Mouse (Mus musculus) limb, embryonic 10.5 days (tissue): ENCODE data around the gene Bpifb9b. TPM values are rescaled to one million over a fixed set of nuclear protein-coding genes. Genes with fewer than 3 reads are reported as not detected.
A peak's percentile ranks its signal among the peaks of the same experiment; 100 is the strongest.
"Not testable (repeated sequence)": the region's sequence is repeated elsewhere in the genome, so short reads cannot be mapped to it uniquely, and the experiment has no call there.

Experiments used
- DNase-seq: peaks from one replicate; pipeline ENCODE4 v3.0.0-alpha.2; 2017; ENCODE audit warnings: low spot score
- H3K27ac ChIP-seq: fragments of 300-500 bp; sonication (generic); 2 replicates; pipeline ENCODE4 v1.5.1; 2016; ENCODE audit warnings: mild to moderate bottlenecking
- H3K27me3 ChIP-seq: fragments of 300-500 bp; sonication (generic); 2 replicates; pipeline ENCODE4 v1.6.1; 2016; ENCODE audit warnings: low read depth, mild to moderate bottlenecking; ENCODE audit not compliant: poor library complexity, severe bottlenecking
- H3K36me3 ChIP-seq: fragments of 300-500 bp; sonication (generic); 2 replicates; pipeline ENCODE4 v1.6.1; 2016; ENCODE audit warnings: mild to moderate bottlenecking, moderate library complexity
- H3K4me1 ChIP-seq: fragments of 300-500 bp; sonication (generic); 2 replicates; pipeline ENCODE4 v1.6.1; 2016
- H3K4me3 ChIP-seq: fragments of 300-500 bp; sonication (generic); 2 replicates; pipeline ENCODE4 v1.5.1; 2016; ENCODE audit warnings: mild to moderate bottlenecking, moderate library complexity
- H3K9me3 ChIP-seq: fragments of 300-500 bp; sonication (generic); replicated peaks from 2 replicates; pipeline ENCODE4 v1.6.1; 2016; ENCODE audit warnings: mild to moderate bottlenecking
- WGBS: fragments of 180-500 bp; shearing (Covaris S2); methylation state at CpG from one replicate; pipeline ENCODE4 v1.1.7; 2016; 5-methylcytosine and 5-hydroxymethylcytosine counted together
- polyA plus RNA-seq: library from polyadenylated mRNA; unstranded; fragments of >200 nt; fragmentation: Nextera tagmentation; extraction: Ambion mirVana; gene quantifications from 2 replicates; pipeline ENCODE4 v1.2.1, GENCODE M21; 2016

The Bpifb9b gene
- polyA plus RNA-seq, 1 experiment from 2014 or later, result not detected

DNA sequence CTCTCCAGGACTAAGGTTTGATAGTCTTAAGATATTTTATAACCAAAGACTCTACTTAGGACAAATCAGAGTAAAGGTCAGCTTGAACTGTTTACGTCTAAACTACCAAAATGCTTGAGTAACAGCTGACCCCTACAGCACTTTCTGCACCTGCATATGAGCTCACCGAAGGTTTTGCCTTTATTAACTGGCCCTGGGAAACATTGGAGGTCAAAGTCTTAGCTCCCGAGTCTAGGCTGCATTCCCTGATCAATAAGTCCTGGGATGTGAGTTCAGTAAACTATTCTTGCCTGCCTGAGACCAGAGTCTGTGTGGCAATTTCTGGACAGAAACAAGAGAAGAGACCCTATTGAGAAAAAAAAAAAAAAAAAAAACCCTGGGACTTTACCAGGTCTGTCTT, 41.1 kb downstream of the Bpifb9b start:
- no peak overlapping the region for H3K27ac ChIP-seq
- no peaks in the 10 kb centered on the region for H3K9me3 ChIP-seq
- no peaks in the 10 kb centered on the region for H3K27me3 ChIP-seq
- DNase-seq, result no peak
- H3K4me1 ChIP-seq, result no peaks in the 10 kb centered on the region
- 94% methylated on average over 3 of the region's 3 CpGs for WGBS
- H3K4me3 ChIP-seq, result no peak overlapping the region
- peaks cover 72% of the 10 kb centered on the region for H3K36me3 ChIP-seq

DNA sequence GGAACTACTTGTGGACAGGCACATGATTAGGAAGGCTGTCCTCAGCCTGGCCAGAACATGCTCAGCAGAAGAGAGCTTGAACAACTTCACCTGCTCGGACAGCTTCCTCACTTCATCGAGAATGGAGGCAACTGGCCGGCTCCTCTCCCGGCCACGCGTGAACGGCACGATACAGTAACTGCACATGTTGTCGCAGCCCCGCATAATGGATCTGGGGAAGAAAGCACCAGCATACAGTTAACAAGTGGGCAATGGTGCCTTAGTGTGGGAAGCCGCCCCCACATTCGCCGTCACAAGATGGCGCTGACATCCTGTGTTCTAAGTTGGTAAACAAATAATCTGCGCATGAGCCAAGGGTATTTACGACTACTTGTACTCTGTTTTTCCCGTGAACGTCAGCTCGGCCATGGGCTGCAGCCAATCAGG, 47.0 kb downstream of the Bpifb9b start:
- 71% methylated on average over 16 of the region's 19 CpGs for WGBS
- not testable (repeated sequence) for DNase-seq, H3K9me3 ChIP-seq, H3K4me1 ChIP-seq, H3K27me3 ChIP-seq
- peaks cover 30% of the 10 kb centered on the region for H3K36me3 ChIP-seq
- peak overlapping the region; percentile 46 for H3K4me3 ChIP-seq
- H3K27ac ChIP-seq, result peak overlapping the region; percentile 77

DNA sequence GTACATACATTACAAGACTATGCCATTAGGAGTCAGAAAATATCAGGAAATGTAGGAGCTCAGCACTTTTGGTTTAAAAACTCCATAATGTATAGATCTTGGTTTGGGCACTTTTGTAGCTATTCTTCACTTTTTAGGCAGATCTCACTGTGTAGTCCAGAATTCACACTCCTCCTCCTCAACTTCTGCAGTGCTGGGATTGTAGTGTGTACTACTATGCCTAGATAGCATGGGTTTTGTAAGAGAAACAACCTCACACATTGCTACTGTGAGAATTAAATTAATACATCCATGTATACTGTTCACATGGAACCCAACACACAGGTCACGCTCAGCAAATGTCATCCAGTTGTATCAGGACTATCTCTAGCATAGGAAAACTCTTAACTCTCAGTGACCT, 60.5 kb downstream of the Bpifb9b start:
- 88% methylated on average over 1 of the region's 1 CpGs for WGBS
- Histone ChIP-seq H3K27me3 (no peaks in the 10 kb centered on the region), H3K9me3 (no peaks in the 10 kb centered on the region), H3K4me3 (no peak overlapping the region), H3K36me3 (peaks cover 56% of the 10 kb centered on the region), H3K4me1 (no peaks in the 10 kb centered on the region; the same call in 1 of the 2 replicates), H3K27ac (no peak overlapping the region)
- DNase-seq, result no peak

Other genes with a start within 250 kb of the Bpifb9b start
- not detected in 2 replicates for gene Bpifa3, start 176.9 kb upstream of the Bpifb9b start, polyA plus RNA-seq
- gene Bpifa1, start 164.3 kb upstream of the Bpifb9b start, polyA plus RNA-seq, result not detected in 2 replicates
- gene Bpifa5, start 144.6 kb upstream of the Bpifb9b start, polyA plus RNA-seq, result not detected in 2 replicates
- gene Bpifb1, start 116.4 kb upstream of the Bpifb9b start, polyA plus RNA-seq, result not detected in 2 replicates
- 0.41 TPM in 1 of 2 replicates, not detected in the other for gene Bpifb5, start 83.5 kb upstream of the Bpifb9b start, polyA plus RNA-seq
- gene Bpifb9a, start 49.4 kb upstream of the Bpifb9b start, polyA plus RNA-seq, result not detected in 2 replicates
- 15.6 and 20.6 TPM in 2 replicates for gene Cdk5rap1, start 65.8 kb downstream of the Bpifb9b start, polyA plus RNA-seq
- 2.8 and 3.2 TPM in 2 replicates for gene Snta1, start 100.9 kb downstream of the Bpifb9b start, polyA plus RNA-seq
- gene Cbfa2t2, start 129.3 kb downstream of the Bpifb9b start, polyA plus RNA-seq, result 54.0 and 59.2 TPM in 2 replicates
- gene 1700003F12Rik, start 239.9 kb downstream of the Bpifb9b start, polyA plus RNA-seq, result 1.1 and 1.6 TPM in 2 replicates
- gene Actl10, start 244.5 kb downstream of the Bpifb9b start, polyA plus RNA-seq, result 0.16 and 0.28 TPM in 2 replicates